ENCODE assay signal across 8 mouse cellular contexts in genomic region chr12:108894432-108894816, GRCm38 (mm10). TPM values are rescaled to one million over a fixed set of nuclear protein-coding genes. Genes with fewer than 3 reads are reported as not detected.
DNase-seq lines count a peak whose midpoint lies in the region; ATAC-seq and TF ChIP-seq lines count a peak whose summit lies in the region.

No protein-coding gene starts in this region.

- peaks cover 13% of the 10 kb centered on the region for H3K4me1 ChIP-seq in lung, adult 2 months (ENCODE audit: control insufficient read depth, insufficient read depth, low read length)
- peaks cover 9% of the 10 kb centered on the region; the same call in 1 of the 2 replicates for H3K4me1 ChIP-seq in embryonic facial prominence, embryonic 14.5 days (ENCODE audit: control insufficient read depth, insufficient read depth, low read length)
- peaks cover 11% of the 10 kb centered on the region; the same call in 1 of the 2 replicates for H3K4me1 ChIP-seq in intestine, embryonic 16.5 days (ENCODE audit: control insufficient read depth, insufficient read depth, low read length)
- H3K4me1 ChIP-seq in neural tube, embryonic 13.5 days (replicated peaks) = peaks cover 26% of the 10 kb centered on the region

- TF ChIP-seq CTCF in lung, adult 2 months (IDR thresholded peaks at IDR 0.05; ENCODE audit: insufficient read depth, low read length) = no peak

- 1% methylated on average over 7 of the region's 7 CpGs for WGBS in lung, adult 2 months
- WGBS in embryonic facial prominence, embryonic 14.5 days = 3% methylated on average over 7 of the region's 7 CpGs
- 2% methylated on average over 7 of the region's 7 CpGs for WGBS in intestine, embryonic 16.5 days
- WGBS in neural tube, embryonic 13.5 days = under 1% methylated on average over 7 of the region's 7 CpGs

- no peak for TF ChIP-seq POLR2A in lung, adult 2 months (IDR thresholded peaks at IDR 0.05; ENCODE audit: borderline replicate concordance, extremely low read depth, low read depth, low read length)

- peak overlapping the region; percentile 87 for H3K4me2 ChIP-seq in embryonic facial prominence, embryonic 14.5 days (ENCODE audit: low read depth, low read length)
- H3K4me2 ChIP-seq in intestine, embryonic 16.5 days (ENCODE audit: low read depth, low read length) = peak overlapping the region; percentile 51
- H3K4me2 ChIP-seq in neural tube, embryonic 13.5 days = peak overlapping the region; percentile 96

- peak; percentile 1; the same call in 1 of the 2 replicates for ATAC-seq in embryonic facial prominence, embryonic 14.5 days (ENCODE audit: low read depth)
- ATAC-seq in intestine, embryonic 16.5 days = no peak; the same call in 1 of the 2 replicates
- ATAC-seq in neural tube, embryonic 13.5 days (ENCODE audit: low read depth) = peak; percentile 30; the same call in 1 of the 2 replicates

- no peaks in the 10 kb centered on the region for H3K9me3 ChIP-seq in embryonic facial prominence, embryonic 14.5 days (ENCODE audit: control insufficient read depth, low read length)
- no peaks in the 10 kb centered on the region for H3K9me3 ChIP-seq in intestine, embryonic 16.5 days (ENCODE audit: control insufficient read depth, low read length)
- H3K9me3 ChIP-seq in neural tube, embryonic 13.5 days = no peaks in the 10 kb centered on the region

- peak overlapping the region; percentile 80 for H3K9ac ChIP-seq in embryonic facial prominence, embryonic 14.5 days (ENCODE audit: low read depth, low read length)
- H3K9ac ChIP-seq in intestine, embryonic 16.5 days (ENCODE audit: low read depth, low read length) = peak overlapping the region; percentile 73
- peak overlapping the region; percentile 87 for H3K9ac ChIP-seq in neural tube, embryonic 13.5 days

- H3K4me3 ChIP-seq in lung, adult 2 months (replicated peaks; ENCODE audit: extremely low read depth, low read depth, low read length) = peak overlapping the region; percentile 90
- peak overlapping the region; percentile 82 for H3K4me3 ChIP-seq in embryonic facial prominence, embryonic 14.5 days (ENCODE audit: low read depth, low read length)
- peak overlapping the region; percentile 86 for H3K4me3 ChIP-seq in intestine, embryonic 16.5 days (ENCODE audit: low read length)
- peak overlapping the region; percentile 88 for H3K4me3 ChIP-seq in neural tube, embryonic 13.5 days

- no peaks in the 10 kb centered on the region for H3K27me3 ChIP-seq in embryonic facial prominence, embryonic 14.5 days (replicated peaks; ENCODE audit: control insufficient read depth, insufficient read depth, low read length)
- H3K27me3 ChIP-seq in intestine, embryonic 16.5 days (replicated peaks; ENCODE audit: control insufficient read depth, insufficient read depth, low read length) = no peaks in the 10 kb centered on the region
- H3K27me3 ChIP-seq in neural tube, embryonic 13.5 days = no peaks in the 10 kb centered on the region

- no peak overlapping the region; the same call in 1 of the 2 replicates for H3K27ac ChIP-seq in embryonic facial prominence, embryonic 14.5 days (replicated peaks; ENCODE audit: low read depth, low read length)
- H3K27ac ChIP-seq in intestine, embryonic 16.5 days (ENCODE audit: low read length) = no peak overlapping the region
- H3K27ac ChIP-seq in neural tube, embryonic 13.5 days (replicated peaks) = no peak overlapping the region; the same call in 1 of the 2 replicates

- no peak for DNase-seq in lung, adult 2 months
- no peak for DNase-seq in lung, adult 18-20 months
- DNase-seq in embryonic facial prominence, embryonic 14.5 days (ENCODE audit: low spot score) = no peak
- DNase-seq in left cerebral cortex, adult 8-10 months (ENCODE audit: low spot score in 2 of 2) = no peak
- DNase-seq in layer of hippocampus, adult 8-10 months (ENCODE audit: low spot score in 2 of 2) = no peak
- no peak for DNase-seq in ovary, postnatal 36 days (ENCODE audit: low spot score)

- H3K36me3 ChIP-seq in embryonic facial prominence, embryonic 14.5 days (ENCODE audit: control insufficient read depth, insufficient read depth, low read length) = peaks cover 13% of the 10 kb centered on the region; the same call in 1 of the 2 replicates
- no peaks in the 10 kb centered on the region for H3K36me3 ChIP-seq in intestine, embryonic 16.5 days (ENCODE audit: control insufficient read depth, insufficient read depth, low read length)
- H3K36me3 ChIP-seq in neural tube, embryonic 13.5 days = peaks cover 21% of the 10 kb centered on the region

RNA-seq across cellular contexts. Expression of gene Wars, which starts 0.5 kb away (rescaled TPM):
- 119 and 127 TPM in 2 replicates for polyA plus RNA-seq in lung, adult 2 months (2012; rRNA removed)
- polyA plus RNA-seq in embryonic facial prominence, embryonic 14.5 days (2014; fragmentation: Nextera tagmentation; extraction: Ambion mirVana) = 63.6 and 73.1 TPM in 2 replicates
- polyA plus RNA-seq in intestine, embryonic 16.5 days (2015; fragmentation: Nextera tagmentation; extraction: Ambion mirVana) = 79.9 and 82.8 TPM in 2 replicates
- polyA plus RNA-seq in neural tube, embryonic 13.5 days (2015; fragmentation: Nextera tagmentation; extraction: Ambion mirVana) = 108 and 109 TPM in 2 replicates
- total RNA-seq in left cerebral cortex, adult 8-10 months (2022) = 10 to 100 TPM; 76.5 to 92.1 (median 83.0) TPM
- total RNA-seq in layer of hippocampus, adult 8-10 months (2022) = 10 to 100 TPM; 82.6 to 97.2 (median 90.6) TPM

RNA-seq across cellular contexts. Expression of gene Wdr25, which starts 1.0 kb away (rescaled TPM):
- 15.7 and 18.3 TPM in 2 replicates for polyA plus RNA-seq in lung, adult 2 months (2012; rRNA removed)
- polyA plus RNA-seq in embryonic facial prominence, embryonic 14.5 days (2014; fragmentation: Nextera tagmentation; extraction: Ambion mirVana) = 2.6 and 3.8 TPM in 2 replicates
- polyA plus RNA-seq in intestine, embryonic 16.5 days (2015; fragmentation: Nextera tagmentation; extraction: Ambion mirVana) = 6.9 TPM in 2 replicates
- polyA plus RNA-seq in neural tube, embryonic 13.5 days (2015; fragmentation: Nextera tagmentation; extraction: Ambion mirVana) = 6.5 and 7.4 TPM in 2 replicates
- 10 to 100 TPM in 2 of 4 experiments, 1 to 10 TPM in 2; 7.9 to 12.9 (median 10.2) TPM for total RNA-seq in left cerebral cortex, adult 8-10 months (2022)
- total RNA-seq in layer of hippocampus, adult 8-10 months (2022) = 10 to 100 TPM in 3 of 4 experiments, 1 to 10 TPM in 1; 9.9 to 15.6 (median 12.6) TPM

RNA-seq across cellular contexts. Expression of gene Slc25a47, which starts 58.6 kb away (rescaled TPM):
- 13.7 and 14.7 TPM in 2 replicates for polyA plus RNA-seq in lung, adult 2 months (2012; rRNA removed)
- 9.8 and 13.0 TPM in 2 replicates for polyA plus RNA-seq in embryonic facial prominence, embryonic 14.5 days (2014; fragmentation: Nextera tagmentation; extraction: Ambion mirVana)
- 9.1 and 9.2 TPM in 2 replicates for polyA plus RNA-seq in intestine, embryonic 16.5 days (2015; fragmentation: Nextera tagmentation; extraction: Ambion mirVana)
- polyA plus RNA-seq in neural tube, embryonic 13.5 days (2015; fragmentation: Nextera tagmentation; extraction: Ambion mirVana) = 12.1 and 12.3 TPM in 2 replicates
- total RNA-seq in left cerebral cortex, adult 8-10 months (2022) = 10 to 100 TPM in 2 of 4 experiments, 1 to 10 TPM in 2; 9.4 to 11.4 (median 10.4) TPM
- 10 to 100 TPM in 1 of 4 experiments, 1 to 10 TPM in 3; 8.1 to 10.8 (median 9.0) TPM for total RNA-seq in layer of hippocampus, adult 8-10 months (2022)

RNA-seq across cellular contexts. Expression of gene Slc25a29, which starts 58.7 kb away (rescaled TPM):
- polyA plus RNA-seq in lung, adult 2 months (2012; rRNA removed) = 15.1 and 19.0 TPM in 2 replicates
- 8.4 and 9.7 TPM in 2 replicates for polyA plus RNA-seq in embryonic facial prominence, embryonic 14.5 days (2014; fragmentation: Nextera tagmentation; extraction: Ambion mirVana)
- 4.6 and 5.8 TPM in 2 replicates for polyA plus RNA-seq in intestine, embryonic 16.5 days (2015; fragmentation: Nextera tagmentation; extraction: Ambion mirVana)
- polyA plus RNA-seq in neural tube, embryonic 13.5 days (2015; fragmentation: Nextera tagmentation; extraction: Ambion mirVana) = 16.5 and 18.4 TPM in 2 replicates
- total RNA-seq in left cerebral cortex, adult 8-10 months (2022) = 10 to 100 TPM; 13.7 to 15.9 (median 14.6) TPM
- total RNA-seq in layer of hippocampus, adult 8-10 months (2022) = 10 to 100 TPM; 18.4 to 28.4 (median 21.8) TPM
